Mouse (Mus musculus) embryonic facial prominence, embryonic 11.5 days (tissue): ENCODE measurements around the gene Marveld3. TPM values are rescaled to one million over a fixed set of nuclear protein-coding genes. Genes with fewer than 3 reads are reported as not detected.

Source experiments
- ATAC-seq: fragments of 200-750 bp; cut with Nextera tagmentation; replicated peaks from 2 replicates; pipeline ENCODE4 v1.8.0; 2017; ENCODE audit warnings: low read depth; ENCODE audit not compliant: insufficient number of reproducible peaks, low FRiP score, low TSS enrichment
- DNase-seq: peaks from one replicate; pipeline ENCODE4 v3.0.0-alpha.2; 2015; ENCODE audit warnings: low spot score
- H3K27ac ChIP-seq: fragments of 300-500 bp; sonication (generic); replicated peaks from 2 replicates; pipeline ENCODE4 v1.5.1; 2014; ENCODE audit warnings: mild to moderate bottlenecking, low read depth, low read length, control low read depth
- H3K27me3 ChIP-seq: fragments of 300-500 bp; sonication (generic); 2 replicates; pipeline ENCODE4 v1.6.1; 2014; ENCODE audit warnings: mild to moderate bottlenecking, low read length, moderate library complexity, mixed read lengths; ENCODE audit not compliant: control insufficient read depth, insufficient read depth
- H3K36me3 ChIP-seq: fragments of 300-500 bp; sonication (generic); replicated peaks from 2 replicates; pipeline ENCODE4 v1.6.1; 2014; ENCODE audit warnings: low read depth, mild to moderate bottlenecking, low read length, moderate library complexity, mixed read lengths; ENCODE audit not compliant: control insufficient read depth, insufficient read depth
- H3K4me1 ChIP-seq: fragments of 300-500 bp; sonication (generic); 2 replicates; pipeline ENCODE4 v1.6.1; 2014; ENCODE audit warnings: low read length, mixed read lengths; ENCODE audit not compliant: control insufficient read depth, insufficient read depth
- H3K4me2 ChIP-seq: fragments of 300-500 bp; sonication (generic); 2 replicates; pipeline ENCODE4 v1.6.1; 2014; ENCODE audit warnings: low read depth, mild to moderate bottlenecking, control low read depth, low read length, moderate library complexity
- H3K4me3 ChIP-seq: fragments of 300-500 bp; sonication (generic); 2 replicates; pipeline ENCODE4 v1.5.1; 2014; ENCODE audit warnings: low read depth, low read length, control low read depth
- H3K9ac ChIP-seq: fragments of 300-500 bp; sonication (generic); replicated peaks from 2 replicates; pipeline ENCODE4 v1.6.1; 2014; ENCODE audit warnings: mild to moderate bottlenecking, control low read depth, low read length
- H3K9me3 ChIP-seq: fragments of 300-500 bp; sonication (generic); replicated peaks from 2 replicates; pipeline ENCODE4 v1.6.1; 2016; ENCODE audit warnings: mild to moderate bottlenecking, low read length, inconsistent platforms, mixed read lengths; ENCODE audit not compliant: control insufficient read depth
- WGBS: fragments of 180-500 bp; shearing (Covaris S2); extraction: QIAGEN DNeasy Blood & Tissue Kit; methylation state at CpG from one replicate; pipeline ENCODE4 v1.1.7; 2014; 5-methylcytosine and 5-hydroxymethylcytosine counted together
- polyA plus RNA-seq: library from polyadenylated mRNA; unstranded; fragments of >200 nt; fragmentation: Nextera tagmentation; extraction: Ambion mirVana; gene quantifications from 2 replicates; pipeline ENCODE4 v1.2.1, GENCODE M21; 2014

Gene Marveld3
- polyA plus RNA-seq, 1 experiment from 2014 or later, result 0.65 TPM

DNA sequence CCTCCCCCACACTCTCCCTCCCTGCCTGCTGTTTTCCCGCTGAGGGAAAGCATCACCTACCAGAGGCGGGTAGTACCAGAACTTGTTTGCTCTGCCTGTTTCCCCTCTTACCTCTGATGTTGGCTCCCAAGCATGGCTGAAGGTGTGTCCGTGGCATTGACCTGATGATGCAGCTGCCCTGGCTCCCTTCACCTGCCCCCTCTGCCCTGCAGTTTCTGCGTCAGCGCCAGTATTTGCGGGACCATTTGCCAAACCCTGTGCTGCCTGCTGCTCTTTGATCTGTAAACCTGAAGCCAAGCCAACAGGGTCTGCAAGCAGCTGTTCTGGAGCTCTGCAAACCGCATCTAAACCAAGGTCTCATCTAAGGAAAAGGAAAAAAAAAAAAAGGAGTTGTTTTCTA lies 24.4 kb upstream of the Marveld3 start:
- no peaks in the 10 kb centered on the region for H3K4me1 ChIP-seq
- no peaks in the 10 kb centered on the region for H3K36me3 ChIP-seq
- no peak overlapping the region for H3K27ac ChIP-seq
- H3K4me2 ChIP-seq, result no peak overlapping the region
- H3K9ac ChIP-seq, result no peak overlapping the region
- H3K9me3 ChIP-seq, result no peaks in the 10 kb centered on the region
- 77% methylated on average over 7 of the region's 7 CpGs for WGBS
- no peak overlapping the region for H3K4me3 ChIP-seq
- no peak for ATAC-seq
- no peaks in the 10 kb centered on the region for H3K27me3 ChIP-seq
- DNase-seq, result no peak

- no peak for DNase-seq
- 46% methylated on average over 5 of the region's 5 CpGs for WGBS
- Histone ChIP-seq H3K4me2 (no peak overlapping the region), H3K9ac (no peak overlapping the region), H3K4me3 (no peak overlapping the region), H3K4me1 (no peaks in the 10 kb centered on the region), H3K27me3 (no peaks in the 10 kb centered on the region), H3K9me3 (no peaks in the 10 kb centered on the region), H3K36me3 (no peaks in the 10 kb centered on the region), H3K27ac (no peak overlapping the region)
- ATAC-seq, result no peak
Measured at GRCm38 (mm10) chr8:109983944-109984343, 21.9 kb upstream of the Marveld3 start.

GRCm38 (mm10) chr8:109982386-109983105 lies 20.5 kb upstream of the Marveld3 start:
- H3K4me2 ChIP-seq, result no peak overlapping the region
- no peak overlapping the region for H3K4me3 ChIP-seq
- H3K9me3 ChIP-seq, result no peaks in the 10 kb centered on the region
- ATAC-seq (no peak), DNase-seq (no peak)
- H3K9ac ChIP-seq, result no peak overlapping the region
- WGBS, result 79% methylated on average over 15 of the region's 15 CpGs
- no peaks in the 10 kb centered on the region for H3K4me1 ChIP-seq
- no peak overlapping the region for H3K27ac ChIP-seq
- H3K36me3 ChIP-seq, result no peaks in the 10 kb centered on the region
- no peaks in the 10 kb centered on the region for H3K27me3 ChIP-seq

- H3K4me2 ChIP-seq, result no peak overlapping the region
- no peak overlapping the region for H3K27ac ChIP-seq
- H3K9me3 ChIP-seq, result no peaks in the 10 kb centered on the region
- H3K4me1 ChIP-seq, result no peaks in the 10 kb centered on the region
- DNase-seq (no peak), ATAC-seq (no peak)
- no peaks in the 10 kb centered on the region for H3K27me3 ChIP-seq
- H3K36me3 ChIP-seq, result no peaks in the 10 kb centered on the region
- 78% methylated on average over 6 of the region's 6 CpGs for WGBS
- no peak overlapping the region for H3K4me3 ChIP-seq
- H3K9ac ChIP-seq, result no peak overlapping the region
Measured at GRCm38 (mm10) chr8:109979339-109979738, 17.3 kb upstream of the Marveld3 start.

- Histone ChIP-seq H3K4me3 (no peak overlapping the region), H3K9ac (no peak overlapping the region), H3K4me2 (no peak overlapping the region), H3K36me3 (no peaks in the 10 kb centered on the region), H3K4me1 (no peaks in the 10 kb centered on the region), H3K9me3 (no peaks in the 10 kb centered on the region), H3K27ac (no peak overlapping the region), H3K27me3 (no peaks in the 10 kb centered on the region; the same call in 1 of the 2 replicates)
- ATAC-seq (no peak), DNase-seq (no peak)
- WGBS, result 89% methylated on average over 4 of the region's 4 CpGs
Measured at GRCm38 (mm10) chr8:109972901-109973300, 10.9 kb upstream of the Marveld3 start.

- peak; percentile 75 for DNase-seq
- no peaks in the 10 kb centered on the region for H3K36me3 ChIP-seq
- H3K4me2 ChIP-seq, result no peak overlapping the region
- H3K27ac ChIP-seq, result no peak overlapping the region
- WGBS, result 9% methylated on average over 9 of the region's 9 CpGs
- no peak overlapping the region for H3K9ac ChIP-seq
- no peaks in the 10 kb centered on the region for H3K9me3 ChIP-seq
- no peaks in the 10 kb centered on the region for H3K4me1 ChIP-seq
- no peaks in the 10 kb centered on the region; the same call in 1 of the 2 replicates for H3K27me3 ChIP-seq
- no peak overlapping the region for H3K4me3 ChIP-seq
- ATAC-seq, result no peak
Measured at GRCm38 (mm10) chr8:109970323-109970722, 8.3 kb upstream of the Marveld3 start.

GRCm38 (mm10) chr8:109968837-109969236 lies 6.8 kb upstream of the Marveld3 start:
- H3K27ac ChIP-seq, result no peak overlapping the region
- no peak overlapping the region for H3K4me3 ChIP-seq
- 47% methylated on average over 10 of the region's 10 CpGs for WGBS
- DNase-seq, result no peak
- ATAC-seq, result no peak
- no peaks in the 10 kb centered on the region for H3K9me3 ChIP-seq
- H3K4me2 ChIP-seq, result no peak overlapping the region
- H3K9ac ChIP-seq, result no peak overlapping the region
- H3K4me1 ChIP-seq, result no peaks in the 10 kb centered on the region
- H3K27me3 ChIP-seq, result no peaks in the 10 kb centered on the region; the same call in 1 of the 2 replicates
- no peaks in the 10 kb centered on the region for H3K36me3 ChIP-seq

DNA sequence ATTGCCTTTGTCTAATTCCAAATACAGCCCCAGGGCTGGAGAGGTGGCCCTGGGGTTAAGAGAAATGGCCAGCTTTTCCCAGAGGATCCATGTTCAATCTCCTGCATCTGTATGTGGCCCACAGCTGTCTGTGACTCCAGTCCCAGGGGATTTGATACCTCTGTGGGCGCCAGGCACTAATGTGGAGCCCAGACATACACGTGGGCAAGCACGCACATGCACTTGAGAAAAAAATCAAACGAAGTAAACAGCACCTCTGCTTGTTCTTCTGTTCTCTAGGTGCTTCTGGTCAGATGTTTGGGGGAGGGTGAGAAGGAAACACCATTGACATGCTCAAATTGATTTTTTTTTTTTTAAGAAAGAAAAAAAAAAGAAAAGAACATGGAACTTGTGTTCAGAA lies 2.1 kb upstream of the Marveld3 start:
- Histone ChIP-seq H3K27me3 (peaks cover 18% of the 10 kb centered on the region), H3K4me2 (no peak overlapping the region)
- no peak for DNase-seq

More for the DNA sequence above, 2.1 kb upstream of the Marveld3 start:
- H3K9ac ChIP-seq, result no peak overlapping the region
- 76% methylated on average over 4 of the region's 4 CpGs for WGBS
- H3K36me3 ChIP-seq, result no peaks in the 10 kb centered on the region
- peaks cover 3% of the 10 kb centered on the region; the same call in 1 of the 2 replicates for H3K4me1 ChIP-seq
- ATAC-seq, result no peak
- no peak overlapping the region for H3K4me3 ChIP-seq
- no peaks in the 10 kb centered on the region for H3K9me3 ChIP-seq
- no peak overlapping the region for H3K27ac ChIP-seq
